Mouse (Mus musculus) left cerebral cortex, adult 8-10 months (tissue): ENCODE measurements at regions not wholly inside any gene's neighbourhood (a gene's known extent, or its start where the extent isn't known, plus 50 kb on each side); places are given as distances from the start of the nearest gene placed in this dataset.

Source experiments
- DNase-seq, 2 experiments: peaks; one replicate each; pipeline ENCODE4 v3.0.0; 2022; ENCODE audit warnings: low spot score in 2 of 2

- DNase-seq = no peak
Measured at GRCm38 (mm10) chr9:94467846-94468245, 70.0 kb downstream of the 1190002N15Rik start.

GRCm38 (mm10) chr9:94456085-94456531, 81.8 kb downstream of the 1190002N15Rik start:
- DNase-seq = no peak

- DNase-seq = no peak
Measured at GRCm38 (mm10) chr9:94455466-94455865, 82.4 kb downstream of the 1190002N15Rik start.

GRCm38 (mm10) chr9:94449911-94450310, 88.0 kb downstream of the 1190002N15Rik start:
- no peak for DNase-seq

DNA sequence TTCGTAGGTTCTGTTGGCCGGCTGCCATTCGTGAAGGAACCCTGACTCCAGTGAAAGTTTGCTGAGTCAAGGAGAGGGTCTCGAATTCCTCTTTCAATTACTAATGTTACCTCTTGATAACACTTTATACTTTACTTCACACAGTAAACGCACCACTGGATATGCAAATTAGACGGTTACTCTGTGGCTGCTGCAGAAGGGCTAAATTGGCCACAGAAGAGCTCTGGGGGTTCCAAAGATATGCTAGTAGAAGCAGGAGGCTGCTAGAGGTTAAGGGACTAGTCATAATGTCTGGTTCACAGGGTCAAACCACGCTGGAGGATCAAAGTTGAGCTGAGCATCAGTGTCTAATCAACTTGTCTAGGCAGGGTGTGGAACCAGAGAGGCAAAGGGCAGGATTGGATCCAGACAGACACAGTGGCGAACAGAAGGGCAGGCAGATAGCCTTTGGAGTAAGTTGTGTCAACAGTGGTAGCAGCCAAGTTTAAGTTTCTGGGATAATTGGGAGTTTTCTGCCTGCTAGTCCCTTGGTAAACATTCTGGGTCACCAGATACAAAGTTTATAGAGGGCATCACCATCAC, 91.6 kb downstream of the 1190002N15Rik start:
- DNase-seq = no peak

GRCm38 (mm10) chr9:94444140-94444789, 93.6 kb downstream of the 1190002N15Rik start:
- DNase-seq = no peak

- DNase-seq = no peak
Measured at GRCm38 (mm10) chr9:94441393-94441792, 96.5 kb downstream of the 1190002N15Rik start.

GRCm38 (mm10) chr9:94433468-94433867, 104.4 kb downstream of the 1190002N15Rik start:
- no peak for DNase-seq

DNA sequence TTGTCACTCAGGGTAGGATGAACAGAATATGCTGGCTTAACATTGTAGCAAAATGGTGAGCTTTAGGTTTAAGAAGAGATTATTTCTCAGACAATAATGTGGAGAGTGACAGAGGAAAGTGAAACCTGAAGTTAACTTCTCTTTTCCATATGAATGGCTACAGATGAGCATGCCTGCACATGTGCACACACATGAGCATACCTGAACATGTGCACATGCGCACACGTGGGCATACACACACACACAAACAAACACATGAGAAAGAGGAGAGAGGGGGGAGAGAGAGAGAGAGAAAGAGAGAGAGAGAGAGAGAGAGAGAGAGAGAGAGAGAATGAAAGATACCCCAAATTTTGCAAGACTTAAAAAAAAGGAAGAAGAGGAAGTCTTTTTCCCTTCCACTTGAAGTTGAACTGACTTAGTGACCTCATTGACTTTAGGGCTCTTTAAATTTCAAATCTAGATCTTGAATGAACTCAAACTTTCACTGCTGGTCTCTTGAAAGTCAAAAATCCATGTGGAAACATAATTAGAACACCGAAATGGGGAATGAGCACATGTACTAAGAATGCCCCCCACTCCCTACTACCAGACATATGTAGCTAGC, 105.6 kb downstream of the 1190002N15Rik start:
- no peak for DNase-seq

DNA sequence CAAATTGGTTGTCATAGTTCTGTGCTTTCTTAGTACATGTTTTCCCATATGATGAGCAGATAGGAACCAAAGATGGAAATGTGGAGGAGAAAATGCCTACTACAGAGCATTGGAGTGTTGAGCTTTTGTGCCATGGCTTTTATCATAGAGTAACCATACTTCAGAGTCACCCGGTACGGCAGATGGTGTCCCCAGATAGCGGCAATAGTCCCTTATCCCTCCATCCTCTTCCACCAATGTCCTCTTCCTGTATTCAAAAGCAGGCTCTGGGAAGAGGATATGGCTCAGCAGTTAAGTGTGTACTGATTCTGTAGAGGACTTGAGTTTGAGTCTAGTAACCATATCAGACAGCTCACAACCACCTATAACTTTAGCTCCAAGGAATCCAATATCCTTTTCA, 106.3 kb downstream of the 1190002N15Rik start:
- no peak for DNase-seq

- no peak for DNase-seq
Measured at GRCm38 (mm10) chr9:94430996-94431395, 106.9 kb downstream of the 1190002N15Rik start.

DNA sequence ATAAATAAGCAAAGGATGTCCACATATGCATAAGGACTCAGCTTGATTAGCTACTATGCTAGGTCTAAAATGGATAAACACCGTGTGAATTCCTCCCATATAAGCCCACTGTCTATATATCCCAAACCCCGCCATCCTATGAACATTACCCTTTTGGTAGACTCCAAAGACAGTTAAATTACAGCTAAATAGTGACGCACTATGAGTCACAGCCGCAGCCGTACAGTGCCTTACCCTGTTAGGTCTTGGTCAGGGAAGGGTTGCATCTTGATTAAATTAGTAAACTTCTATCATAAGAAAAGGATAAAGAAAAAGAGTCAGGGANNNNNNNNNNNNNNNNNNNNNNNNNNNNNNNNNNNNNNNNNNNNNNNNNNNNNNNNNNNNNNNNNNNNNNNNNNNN, 111.1 kb downstream of the 1190002N15Rik start:
- DNase-seq = no peak

DNA sequence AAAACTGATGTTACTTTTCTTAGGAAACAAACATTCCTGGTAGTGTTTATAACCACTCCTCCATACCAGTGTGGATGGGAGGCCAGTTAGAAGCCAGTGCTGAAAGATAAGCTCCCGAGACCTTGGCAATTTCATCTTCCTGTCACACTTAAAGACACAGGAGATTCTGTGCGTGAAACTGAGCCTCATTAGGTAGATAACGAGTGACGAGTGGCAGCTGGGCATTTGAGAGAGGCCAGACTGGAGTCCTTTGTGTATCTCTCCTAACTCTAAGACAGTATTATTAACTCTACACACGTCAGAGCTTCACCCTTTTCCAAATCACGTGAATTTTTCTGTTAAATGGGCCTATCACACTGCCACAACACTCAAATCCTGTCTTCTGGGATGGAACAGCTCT, 112.1 kb downstream of the 1190002N15Rik start:
- no peak for DNase-seq

DNA sequence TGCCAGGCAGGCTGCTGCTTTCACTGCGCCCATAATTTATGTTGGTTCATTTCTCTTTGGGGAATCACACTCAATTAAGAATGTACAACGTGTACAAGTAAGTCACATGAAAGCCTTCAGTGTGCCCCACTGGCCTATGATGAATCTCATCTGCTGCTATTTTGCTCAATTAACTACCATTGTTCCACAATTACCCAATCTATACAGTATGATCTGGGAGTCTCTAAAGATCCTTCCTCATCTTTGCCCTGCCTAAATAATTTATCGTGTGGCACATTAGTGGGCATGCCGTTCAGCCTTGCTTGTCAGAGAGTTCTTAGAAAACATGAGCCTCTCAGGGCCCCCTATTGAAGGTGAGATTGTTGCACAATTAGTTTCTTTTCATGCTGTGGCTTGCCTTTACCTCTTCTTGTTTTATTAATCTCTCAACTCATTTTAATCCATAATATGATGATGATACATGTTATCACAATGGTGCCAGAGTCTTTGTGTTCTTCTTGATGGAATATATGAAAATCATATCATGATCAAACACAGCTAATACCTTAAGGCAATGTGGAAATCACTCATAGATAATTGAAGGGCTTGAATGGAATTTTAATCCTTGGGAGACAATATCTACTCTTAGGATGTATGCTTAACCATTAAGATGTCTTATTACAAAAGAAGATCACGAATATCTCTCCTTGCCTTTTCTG, 113.3 kb downstream of the 1190002N15Rik start:
- no peak for DNase-seq

GRCm38 (mm10) chr9:94410546-94410945, 127.3 kb downstream of the 1190002N15Rik start:
- DNase-seq = no peak

GRCm38 (mm10) chr9:94410042-94410441, 127.8 kb downstream of the 1190002N15Rik start:
- DNase-seq = no peak

- DNase-seq = no peak
Measured at GRCm38 (mm10) chr9:94408635-94409323, 129.1 kb downstream of the 1190002N15Rik start.

DNA sequence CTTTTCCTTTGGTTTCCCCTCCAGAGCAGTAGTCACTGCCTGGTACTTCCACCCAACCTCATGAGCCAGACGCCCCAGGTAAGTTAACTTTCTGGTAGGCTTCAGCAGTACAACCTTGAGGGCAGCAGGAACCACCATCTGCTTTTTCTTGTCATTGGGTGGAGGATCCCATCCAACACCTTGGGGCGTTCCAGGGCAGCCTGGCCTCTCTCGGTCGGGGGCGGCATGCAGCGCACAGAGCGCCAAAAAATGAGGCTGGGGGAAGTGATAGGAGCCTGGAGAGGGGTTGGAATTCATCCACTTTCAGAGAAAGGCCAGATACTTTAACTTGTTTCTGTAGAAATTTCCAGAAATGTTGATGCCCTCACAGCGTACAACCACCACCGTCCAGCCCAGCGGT, 130.2 kb downstream of the 1190002N15Rik start:
- DNase-seq = no peak

DNA sequence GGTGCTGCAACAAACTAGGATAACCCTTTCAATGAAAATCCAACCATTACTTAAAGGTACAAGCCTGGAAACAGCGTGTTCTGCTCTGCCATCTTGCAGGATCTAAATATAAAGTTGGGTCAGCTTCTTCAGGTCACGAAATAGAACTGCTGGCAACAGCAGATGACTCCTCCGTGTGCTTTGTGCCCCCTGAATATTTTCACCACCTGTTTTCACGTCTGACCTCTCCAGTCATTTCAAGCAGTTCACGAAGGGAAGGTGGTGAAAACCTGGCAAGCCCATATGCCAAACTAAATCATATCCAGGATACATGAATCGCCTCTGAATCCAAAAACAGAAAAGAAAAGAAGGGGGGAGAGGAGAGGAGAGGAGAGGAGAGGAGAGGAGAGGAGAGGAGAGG, 133.3 kb downstream of the 1190002N15Rik start:
- no peak for DNase-seq

DNA sequence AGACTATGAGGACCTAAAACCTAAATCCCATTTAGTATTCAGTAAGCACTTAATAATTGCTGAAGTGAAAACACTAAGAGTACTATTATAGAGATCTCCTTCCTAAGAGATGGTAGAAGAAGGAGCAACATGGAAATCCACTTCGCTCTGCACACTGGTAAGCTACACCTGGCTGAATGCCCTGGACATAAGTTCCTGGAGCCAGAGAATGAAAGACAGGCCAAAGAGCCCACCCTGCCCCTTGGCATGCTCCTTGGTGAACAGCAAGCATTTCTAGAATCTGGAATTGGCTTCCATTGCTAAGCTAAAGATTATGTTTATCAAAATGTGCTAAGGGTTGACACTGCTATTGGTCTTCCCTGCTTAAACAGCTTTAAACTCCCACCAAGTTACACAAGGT, 137.3 kb downstream of the 1190002N15Rik start:
- DNase-seq = no peak

DNA sequence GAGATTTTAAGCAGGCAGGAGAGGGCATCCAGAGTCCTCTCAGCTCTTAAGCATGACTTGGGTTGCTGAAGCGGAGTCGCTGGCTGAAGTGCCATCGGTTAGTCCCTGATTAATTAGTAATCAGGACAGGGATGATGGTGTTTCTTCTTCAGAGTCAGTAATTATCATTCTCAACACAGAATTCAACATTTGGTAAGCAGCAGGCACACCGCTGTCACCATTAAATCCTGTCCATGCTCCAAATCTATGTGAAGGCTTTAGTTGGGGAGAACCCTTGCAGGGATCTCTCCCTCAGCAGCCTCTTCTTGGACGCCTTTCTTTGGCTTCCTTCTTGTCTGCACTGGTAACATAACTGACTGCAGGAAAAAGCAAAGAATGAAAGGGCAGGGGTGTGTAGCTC, 142.7 kb downstream of the 1190002N15Rik start:
- no peak for DNase-seq

GRCm38 (mm10) chr9:94386190-94386589, 151.7 kb downstream of the 1190002N15Rik start:
- DNase-seq = no peak
